Mouse (Mus musculus) frontal cortex, postnatal 36 days (tissue): ENCODE measurements around the gene Lrrn1.

Experiments
- DNase-seq, 2 experiments: peaks; one replicate each; pipeline ENCODE4 v3.0.0; 2022; ENCODE audit warnings: low spot score in 2 of 2

Lrrn1 gene

DNA sequence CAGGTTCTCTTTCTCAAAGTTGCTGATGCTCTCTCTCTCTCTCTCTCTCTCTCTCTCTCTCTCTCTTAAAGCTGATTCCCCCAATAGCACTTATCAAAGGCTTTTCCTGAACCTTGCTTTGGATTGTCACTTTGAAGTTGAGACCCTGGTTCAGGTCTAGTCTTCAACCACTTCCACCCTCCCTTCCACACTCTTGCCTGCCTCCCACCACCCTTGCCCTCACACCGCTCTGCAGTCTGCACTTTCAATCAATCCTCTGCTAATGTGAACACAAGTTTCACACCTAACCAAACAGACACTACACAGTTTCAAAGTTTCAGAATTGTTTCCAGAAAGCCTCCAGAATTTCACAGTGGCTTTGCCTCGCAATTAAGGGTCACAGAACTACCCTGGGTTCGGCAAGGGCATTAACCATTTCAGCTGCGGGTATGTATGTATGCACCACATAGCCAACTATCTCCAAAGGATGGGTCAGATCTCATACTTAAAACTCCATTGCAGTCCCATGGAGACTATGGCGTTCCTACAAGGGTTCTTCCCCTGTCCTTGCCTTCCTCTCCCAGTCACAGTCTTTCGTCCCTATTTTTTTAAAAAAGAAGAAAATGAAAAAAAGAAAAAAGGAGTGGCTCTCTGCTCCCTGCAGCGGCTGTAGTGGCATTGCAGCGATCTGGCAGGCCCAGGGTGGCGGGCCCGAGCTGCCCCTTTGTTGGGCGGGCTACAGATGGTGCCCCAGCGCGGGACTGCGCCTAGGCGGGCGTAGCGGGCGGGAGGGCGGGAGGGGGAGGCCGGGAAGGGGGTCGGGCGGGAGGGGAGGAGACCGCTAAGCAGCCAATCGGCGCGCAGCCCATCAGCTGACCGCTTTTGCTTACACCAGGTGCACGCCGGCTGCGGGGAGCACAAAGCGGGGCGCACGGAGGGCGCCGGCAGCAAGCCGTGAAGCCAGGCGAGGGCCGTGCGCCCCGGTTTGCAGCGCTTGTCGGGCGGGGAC is at the start of gene Lrrn1:
TSS of gene Lrrn1 (plus strand) at position 892 of the 988 bp plus-strand sequence.
- peak; percentile 80 to 81 for DNase-seq

DNA sequence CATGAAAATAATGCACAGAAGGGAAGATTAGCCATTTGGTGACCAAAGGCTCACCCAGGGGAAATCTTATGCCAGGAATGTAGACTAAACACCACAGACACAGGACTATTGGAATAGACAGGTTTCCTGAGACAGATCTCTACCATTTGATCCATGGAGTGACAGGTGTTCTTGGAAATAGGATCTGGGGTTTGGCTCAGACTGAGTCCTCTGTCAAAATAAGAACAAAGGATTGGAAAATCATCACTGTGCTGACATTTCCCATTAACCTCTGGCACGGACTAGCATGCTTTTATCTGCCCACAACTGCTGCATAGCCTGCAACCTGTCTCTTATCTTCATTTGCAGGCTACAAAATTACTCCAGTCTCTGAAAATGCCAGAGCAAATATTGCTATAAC is 35.1 kb upstream of the Lrrn1 start:
- no peak for DNase-seq

DNA sequence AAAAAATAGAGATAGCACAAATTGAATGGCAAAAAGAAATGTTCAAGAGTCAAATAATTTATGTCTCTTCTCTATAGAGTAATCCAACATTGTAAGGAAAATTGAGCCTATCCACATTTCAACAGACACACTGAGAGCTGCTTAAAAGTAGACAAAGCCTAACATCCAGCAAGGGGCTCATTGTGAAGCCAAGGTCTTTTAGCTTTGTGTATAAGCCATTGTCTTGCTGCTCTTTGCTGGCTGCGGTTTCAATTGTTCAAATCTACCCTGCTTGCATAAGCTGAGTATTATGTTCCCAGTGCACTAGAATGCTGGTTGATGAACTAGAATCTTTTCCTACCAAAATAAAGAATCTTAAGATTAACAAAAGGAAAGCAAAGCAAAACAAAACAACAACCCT is 33.7 kb upstream of the Lrrn1 start:
- no peak for DNase-seq

DNA sequence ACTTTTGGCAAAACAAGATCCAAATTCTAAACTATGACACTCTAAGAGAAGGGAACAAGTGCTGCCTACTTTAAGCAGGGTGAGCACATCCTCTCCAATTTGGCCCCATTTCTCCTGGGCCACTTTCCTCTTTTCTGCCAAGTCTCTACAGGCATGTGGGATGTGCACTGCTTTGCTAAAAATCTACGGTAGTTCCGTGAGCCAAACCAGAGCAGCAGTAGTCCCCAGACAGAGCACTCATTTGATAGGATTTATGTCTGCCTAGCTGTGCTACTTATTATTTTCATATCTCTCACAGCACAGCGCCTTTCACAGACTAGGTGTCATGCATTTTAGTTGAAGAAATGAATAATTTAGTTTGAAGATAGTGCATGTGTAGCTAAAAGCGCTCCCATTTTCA is 15.9 kb upstream of the Lrrn1 start:
- peak; percentile 23 to 32 for DNase-seq

DNA sequence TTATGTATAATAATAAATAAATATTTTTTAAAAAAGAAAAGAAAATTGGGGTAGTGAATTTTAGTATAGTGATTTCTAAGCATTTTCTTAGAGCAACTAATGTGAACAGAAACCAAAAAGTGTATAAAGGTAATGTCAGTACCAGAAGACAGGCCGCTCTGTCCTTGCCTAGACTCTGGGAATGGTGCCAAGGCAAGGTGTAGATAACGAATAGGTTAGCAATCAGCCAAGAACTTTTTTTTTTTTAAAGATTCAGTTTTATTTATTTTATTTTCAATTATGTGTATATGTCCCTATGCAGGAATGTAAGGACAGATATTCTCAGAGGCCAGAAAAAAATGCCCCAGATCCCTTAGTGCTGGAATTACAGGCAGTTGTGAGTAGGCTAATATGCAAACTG is 5.6 kb upstream of the Lrrn1 start:
- no peak for DNase-seq

DNA sequence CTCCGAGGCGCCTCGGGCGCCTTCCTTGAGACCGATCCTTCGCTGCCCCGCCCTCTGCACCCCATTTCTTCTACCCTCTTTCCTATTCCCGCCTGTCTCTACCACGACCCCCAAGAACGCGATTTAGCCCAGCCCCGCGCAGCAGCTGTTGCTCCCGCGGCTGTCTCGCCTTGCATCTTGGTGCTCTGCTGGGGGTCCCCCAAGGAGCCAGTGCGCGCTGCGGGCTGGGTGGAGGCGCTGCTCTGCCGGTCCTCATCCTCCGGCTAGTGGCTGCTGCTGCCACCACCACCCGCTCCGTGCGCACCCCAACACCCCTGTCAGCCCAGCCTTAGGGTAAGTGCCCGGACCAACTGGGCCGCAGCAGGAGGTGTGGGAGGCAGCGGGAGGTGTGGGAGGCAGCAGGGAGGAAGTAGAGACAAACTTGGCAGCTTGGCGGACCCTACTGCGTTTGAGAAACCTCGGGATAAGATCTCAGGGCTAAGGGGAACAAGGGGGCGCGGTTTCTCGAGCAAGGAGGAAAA is 403 bp downstream of the Lrrn1 start:
- DNase-seq: peak; percentile 60 to 68

DNA sequence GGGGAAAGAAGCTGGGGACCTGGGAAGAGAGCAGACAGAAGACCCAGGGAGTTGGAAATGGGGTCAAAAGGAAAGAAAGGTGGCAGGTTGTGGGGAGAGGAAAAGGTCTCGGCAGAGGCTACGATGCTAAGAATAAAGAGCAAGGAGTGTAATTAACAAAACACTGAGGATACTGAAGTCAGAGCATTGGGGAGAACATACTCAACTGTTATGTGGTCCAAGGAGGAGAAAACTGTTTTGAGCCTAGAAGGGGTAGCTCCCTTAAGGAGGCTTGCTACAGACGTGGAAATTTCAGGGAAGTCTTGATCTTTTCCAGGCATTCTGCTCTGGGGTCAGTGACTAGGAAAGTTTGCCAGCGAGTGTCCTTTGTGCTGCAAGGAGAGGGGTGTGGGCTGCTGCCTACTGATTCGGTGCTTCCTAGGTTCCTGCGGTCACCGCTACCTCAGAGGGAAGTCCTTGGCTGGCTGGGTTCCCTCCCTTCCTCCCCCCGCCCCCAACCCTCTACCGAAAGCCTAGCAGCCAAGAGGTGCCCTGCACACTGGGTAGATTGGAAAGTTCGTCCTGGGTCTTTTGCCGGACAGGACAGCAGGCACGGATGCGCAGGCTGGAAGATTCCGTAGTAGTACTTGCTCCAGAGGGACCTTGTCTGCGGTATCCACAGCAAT is 1.2 kb downstream of the Lrrn1 start:
- DNase-seq: no peak

DNA sequence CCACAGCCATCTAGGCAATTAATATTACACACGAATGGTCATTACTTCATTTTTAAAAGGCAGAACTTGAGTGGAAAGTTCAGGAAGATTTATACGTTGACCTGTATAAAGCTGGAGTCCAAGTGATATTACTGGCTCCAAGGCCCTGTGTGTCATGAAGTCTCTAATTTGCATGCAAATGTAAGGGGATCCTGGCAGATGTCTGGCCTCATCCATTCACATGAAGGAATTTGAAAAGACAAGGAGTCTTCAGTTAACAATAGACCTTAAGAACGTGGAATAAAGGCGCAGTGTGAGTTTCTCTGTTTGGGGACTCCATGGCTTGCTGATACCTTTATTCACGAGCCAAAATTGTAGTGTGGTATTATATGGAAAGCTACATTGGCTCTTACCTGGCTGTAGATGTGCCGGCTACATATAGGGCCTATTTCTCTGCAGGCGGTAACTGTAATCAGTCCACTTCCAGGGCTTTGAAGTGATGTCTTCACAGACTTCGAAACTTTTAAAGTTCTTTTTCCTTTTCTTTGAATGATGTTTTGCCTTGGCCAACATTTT is 2.0 kb downstream of the Lrrn1 start:
- DNase-seq: no peak

DNA sequence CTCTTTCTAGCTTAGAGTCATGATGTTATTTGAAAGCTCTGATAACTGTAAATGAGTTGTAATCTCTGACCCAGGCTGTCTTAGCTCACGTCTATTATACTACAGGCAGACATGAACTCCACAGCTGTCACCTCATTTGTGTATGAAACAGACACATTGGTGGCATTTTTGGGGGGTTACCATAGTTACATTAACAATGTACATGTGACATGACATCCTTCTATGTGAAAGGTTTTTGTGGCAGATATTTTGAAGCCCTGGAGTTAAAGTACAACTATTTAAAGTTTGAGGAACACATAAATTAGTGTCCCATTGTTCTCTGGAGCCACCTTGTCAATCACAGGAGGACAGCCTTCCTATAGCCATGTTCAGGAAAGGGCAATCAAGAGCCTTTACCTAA is 5.0 kb downstream of the Lrrn1 start:
- DNase-seq: no peak

DNA sequence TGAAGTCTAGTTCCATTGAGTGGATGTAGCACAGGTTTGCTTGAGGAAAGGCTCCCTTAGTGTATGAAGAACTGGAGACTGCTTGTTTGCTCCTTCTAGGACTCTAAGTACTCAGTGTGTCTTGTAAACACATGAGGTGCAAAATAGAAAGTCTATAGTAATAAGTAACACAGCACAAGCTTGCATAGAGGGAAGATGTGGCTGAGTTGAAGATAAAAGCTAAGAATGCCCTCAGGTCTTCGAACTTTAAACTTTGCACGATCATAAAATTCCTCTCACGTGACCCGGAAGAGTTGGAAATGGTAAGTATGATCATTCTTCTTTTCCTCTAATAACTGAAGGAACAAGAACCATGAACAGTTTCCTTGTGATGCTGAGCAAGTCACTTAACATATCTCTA is 7.1 kb downstream of the Lrrn1 start:
- no peak for DNase-seq

DNA sequence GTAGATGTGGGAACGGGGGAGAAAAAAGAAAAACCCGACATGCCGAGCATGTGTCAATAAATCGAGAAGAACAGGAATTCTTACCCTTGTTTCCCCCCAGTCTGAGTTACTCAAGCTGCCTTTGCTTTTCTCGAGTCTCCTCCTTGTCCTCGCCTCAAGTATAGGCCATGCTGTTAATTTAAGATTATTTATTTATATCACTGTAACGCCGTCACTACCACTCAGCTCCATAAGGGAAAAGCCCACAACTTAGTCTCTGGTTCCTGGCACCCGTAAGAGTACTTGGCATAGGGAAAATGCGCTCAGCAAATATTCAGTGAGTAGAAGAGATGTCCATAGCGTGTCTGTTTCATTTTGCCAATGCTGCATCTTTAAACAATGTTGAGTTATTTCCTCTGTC is 11.7 kb downstream of the Lrrn1 start:
- DNase-seq: peak in 1 of 2 experiments; percentile 49

DNA sequence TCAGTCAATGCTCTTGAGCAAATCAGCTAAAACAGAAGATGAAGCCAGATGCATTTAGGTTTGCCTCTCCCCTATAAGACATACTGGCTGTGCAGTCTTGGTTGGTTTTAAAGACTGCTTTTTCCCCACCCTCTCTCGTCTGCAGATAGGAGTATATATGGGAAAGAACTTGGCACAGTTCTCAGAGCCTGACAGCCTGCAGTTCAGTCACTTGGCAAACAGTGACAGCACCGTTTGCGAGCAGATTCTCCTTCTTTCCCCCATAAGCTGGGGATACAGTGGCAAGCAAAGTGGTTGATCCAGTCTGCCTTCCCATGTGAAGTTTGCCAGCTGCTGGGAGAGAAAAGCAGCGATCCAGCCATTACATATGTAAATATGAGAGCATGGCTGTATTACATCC is 12.3 kb downstream of the Lrrn1 start:
- DNase-seq: peak; percentile 31 to 60

DNA sequence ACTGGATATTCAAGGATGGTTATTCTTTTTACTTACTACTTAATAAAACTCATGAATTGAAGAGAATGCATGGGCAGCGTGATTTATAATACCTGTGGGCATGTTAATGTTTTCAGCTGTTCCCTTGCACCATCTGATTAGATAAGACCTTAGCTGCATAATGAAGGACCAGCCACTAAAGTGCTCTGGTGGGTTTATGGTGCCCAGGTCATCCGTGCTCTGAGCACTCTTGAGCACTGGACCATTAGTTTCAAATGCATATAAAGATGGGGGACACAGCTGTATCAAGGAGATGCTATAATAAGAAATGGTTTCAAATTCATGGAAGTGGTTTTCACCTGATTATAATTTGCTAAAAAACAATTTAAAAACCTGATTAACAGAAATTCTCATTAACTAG is 16.7 kb downstream of the Lrrn1 start:
- DNase-seq: no peak

DNA sequence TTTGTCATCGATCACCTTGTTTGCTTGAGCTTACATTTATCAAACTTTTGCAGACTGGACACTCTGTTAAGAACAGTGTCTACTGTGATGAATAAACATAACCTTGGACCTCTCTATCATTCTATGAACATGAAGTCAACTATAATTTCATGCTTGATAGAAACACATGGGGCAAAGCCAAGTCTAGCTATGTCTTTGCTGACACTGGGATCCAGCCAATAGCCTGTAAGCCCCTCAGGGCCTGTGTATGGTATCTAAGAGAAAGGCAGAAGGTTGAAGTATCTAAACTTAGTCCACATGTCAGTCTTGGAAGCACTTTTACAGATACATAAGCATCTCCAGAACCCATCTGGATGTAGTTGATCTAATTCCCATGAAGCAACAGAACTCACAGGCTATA is 22.9 kb downstream of the Lrrn1 start:
- no peak for DNase-seq

DNA sequence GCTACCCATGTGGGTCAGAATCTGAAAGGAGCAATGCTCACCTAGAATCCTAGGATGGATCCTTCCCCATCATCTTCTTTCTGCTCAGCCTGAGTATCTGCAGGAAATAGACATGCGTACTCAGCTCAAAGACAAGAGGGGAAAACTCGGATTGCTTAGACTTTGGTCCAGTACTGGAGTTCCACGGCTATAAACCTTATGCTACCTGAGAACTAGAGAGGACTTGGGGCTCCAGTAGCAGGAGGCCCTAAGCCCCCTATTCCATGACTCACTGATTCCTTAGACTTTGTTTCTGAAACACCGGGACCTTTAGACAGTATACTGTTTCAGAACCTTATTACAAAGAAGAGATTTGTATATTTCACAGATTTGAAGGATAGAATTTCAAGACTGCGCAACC is 25.8 kb downstream of the Lrrn1 start:
- DNase-seq: no peak

DNA sequence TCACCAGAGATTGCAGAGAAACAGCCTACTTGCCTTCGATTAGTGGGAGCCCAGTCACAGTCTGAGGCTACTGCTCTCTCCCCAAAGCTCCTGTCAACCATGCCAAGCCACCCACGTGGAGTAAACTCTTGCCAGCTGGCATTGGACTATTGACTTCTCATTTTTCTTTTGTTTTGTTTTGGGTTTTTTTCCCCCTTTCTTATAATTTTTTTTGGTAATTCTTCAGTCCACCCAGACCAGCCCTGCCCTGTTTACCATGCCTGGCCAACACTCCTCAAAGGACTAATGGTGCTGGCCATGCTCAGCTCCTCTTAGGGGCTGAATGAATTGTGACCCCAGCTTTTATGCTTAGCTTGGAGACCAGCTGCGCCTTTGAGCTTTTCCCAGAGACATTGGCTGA is 27.4 kb downstream of the Lrrn1 start:
- peak; percentile 22 to 47 for DNase-seq

DNA sequence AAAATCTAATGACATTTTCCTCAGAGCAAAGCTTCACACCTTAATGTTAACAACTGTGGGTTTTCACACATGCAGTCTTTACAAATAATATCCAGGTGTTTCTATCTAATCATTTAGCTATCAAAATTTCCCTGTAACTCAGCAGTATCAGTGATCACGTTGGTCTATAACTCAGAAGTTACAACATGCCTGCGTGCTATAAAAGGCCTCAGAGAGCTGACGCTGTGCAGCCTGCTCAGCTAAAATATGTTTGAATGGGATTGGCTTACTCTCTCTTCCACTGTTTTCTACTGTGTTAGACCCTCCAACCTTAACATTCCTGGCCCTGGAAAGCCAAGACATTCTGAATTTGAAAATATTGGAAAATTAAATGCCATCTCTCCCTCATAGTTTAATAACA is 28.2 kb downstream of the Lrrn1 start:
- DNase-seq: no peak

DNA sequence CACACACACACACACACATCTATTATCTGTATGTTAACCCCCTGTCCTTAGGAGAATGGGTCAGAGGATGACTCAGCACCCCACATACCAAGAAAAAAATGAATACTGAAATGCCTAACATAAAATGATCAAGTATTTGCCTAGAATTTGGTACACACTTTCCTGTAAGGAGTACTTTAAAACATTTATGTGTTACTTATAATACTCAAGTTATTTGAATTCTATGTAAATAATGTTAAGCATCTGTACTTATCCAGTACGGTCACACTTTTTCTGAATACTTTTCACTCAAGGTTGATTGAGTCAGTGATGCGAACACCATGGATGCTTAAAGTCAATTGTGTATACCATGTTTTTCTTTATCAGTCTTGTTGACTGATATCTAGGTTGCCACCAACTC is 32.7 kb downstream of the Lrrn1 start:
- DNase-seq: no peak

DNA sequence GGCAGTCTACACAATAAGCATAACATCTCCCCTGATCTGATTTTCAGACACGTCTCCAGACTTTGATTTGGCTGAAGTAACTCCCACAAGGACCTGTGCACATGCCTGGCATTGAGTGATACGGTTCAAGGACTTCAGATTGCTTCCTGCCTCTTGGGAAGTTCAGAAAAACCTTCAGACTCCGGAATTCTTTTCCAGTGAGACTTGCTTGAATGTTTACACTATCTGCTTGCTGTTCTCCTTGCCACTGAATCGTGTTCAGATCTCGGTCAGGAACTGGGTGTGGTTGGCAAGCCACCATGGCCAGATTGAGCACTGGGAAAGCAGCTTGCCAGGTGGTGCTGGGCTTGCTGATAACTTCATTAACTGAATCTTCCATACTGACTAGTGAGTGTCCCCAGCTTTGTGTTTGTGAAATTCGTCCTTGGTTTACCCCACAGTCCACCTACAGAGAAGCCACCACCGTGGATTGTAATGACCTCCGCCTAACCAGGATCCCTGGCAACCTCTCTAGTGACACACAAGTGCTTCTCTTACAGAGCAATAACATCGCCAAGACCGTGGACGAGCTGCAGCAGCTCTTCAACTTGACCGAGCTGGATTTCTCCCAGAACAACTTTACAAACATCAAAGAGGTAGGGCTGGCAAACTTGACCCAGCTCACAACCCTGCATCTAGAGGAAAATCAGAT is 37.5 kb downstream of the Lrrn1 start:
- no peak for DNase-seq

DNA sequence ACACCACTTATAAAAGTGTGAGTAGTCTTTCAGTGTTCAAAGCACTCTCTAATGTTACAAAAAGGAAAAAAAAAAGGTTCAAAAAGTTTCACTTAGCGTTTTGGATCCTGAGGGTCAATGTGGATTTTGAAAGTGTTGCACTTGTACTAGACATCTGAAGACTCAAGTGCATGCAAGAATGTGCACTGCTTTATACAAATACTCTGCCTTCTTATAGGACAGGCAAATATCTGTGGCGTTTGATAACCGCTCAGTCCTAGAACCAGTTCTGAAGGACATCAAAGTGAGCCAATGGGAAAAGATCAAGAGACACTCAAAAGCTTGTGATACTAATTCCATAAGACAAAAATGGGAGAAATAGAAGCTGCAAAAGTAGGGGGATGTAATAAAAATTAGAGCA is 45.0 kb downstream of the Lrrn1 start:
- no peak for DNase-seq

DNA sequence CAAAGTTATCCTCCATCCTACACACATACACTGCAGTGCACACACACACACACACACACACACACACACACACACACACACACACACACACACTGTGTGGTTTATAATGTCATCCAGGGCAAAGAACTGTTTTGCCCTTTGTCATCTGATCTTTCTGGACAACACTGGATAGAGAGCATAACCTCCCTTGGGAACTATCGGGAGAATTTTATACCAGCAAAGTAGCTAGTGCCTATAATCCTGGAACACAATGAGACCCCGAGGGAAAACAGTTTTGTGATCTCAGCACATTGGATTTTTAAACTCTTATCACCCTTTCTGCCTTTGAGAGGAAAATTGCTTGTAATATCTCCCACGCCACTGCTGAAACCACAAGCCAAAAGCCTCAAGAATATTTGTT is 45.8 kb downstream of the Lrrn1 start:
- no peak for DNase-seq

DNA sequence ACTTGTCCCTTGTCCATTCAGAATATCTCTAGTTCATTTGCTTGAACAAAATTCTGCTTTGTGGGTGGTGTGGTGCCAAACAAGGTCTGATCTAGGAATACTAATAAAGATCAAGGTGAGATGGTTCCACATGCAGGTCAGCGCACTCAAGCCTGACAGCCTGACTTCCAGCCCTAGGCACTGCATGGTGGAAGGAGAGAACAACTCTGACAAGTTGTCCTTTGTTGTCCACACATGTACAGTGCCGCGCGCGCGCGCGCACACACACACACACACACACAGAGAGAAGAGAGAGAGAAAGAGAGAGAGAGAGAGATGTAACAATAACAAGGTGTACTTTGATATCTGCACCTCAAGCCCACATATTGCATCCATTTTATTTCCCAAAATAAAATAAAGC is 47.7 kb downstream of the Lrrn1 start:
- DNase-seq: no peak
